In genomic region chr17:25361291-25361690, GRCm38 (mm10) we compare ENCODE assay signal across 24 mouse cellular contexts. TPM values are rescaled to one million over a fixed set of nuclear protein-coding genes. Genes with fewer than 3 reads are reported as not detected.
DNase-seq lines count a peak whose midpoint lies in the region; ATAC-seq lines count a peak whose summit lies in the region.
"Had no signal": no experiment of that assay in that cellular context is flagged by ENCODE, and none has a peak within 500 bp of the region (broad histone marks: within the 10 kb centered on the region; RNA-seq: fewer than 3 reads in every experiment).

No protein-coding gene starts in this region.

- H3K4me1 ChIP-seq in midbrain, embryonic 11.5 days (ENCODE audit: control insufficient read depth, insufficient read depth, low read length): no peaks in the 10 kb centered on the region
- no peaks in the 10 kb centered on the region for H3K4me1 ChIP-seq in midbrain, embryonic 15.5 days
- H3K4me1 ChIP-seq in liver, embryonic 11.5 days (replicated peaks; ENCODE audit: control insufficient read depth, insufficient read depth, low read length): no peaks in the 10 kb centered on the region

- H3K36me3 ChIP-seq in midbrain, embryonic 11.5 days (ENCODE audit: control insufficient read depth, insufficient read depth, low read length): no peaks in the 10 kb centered on the region
- H3K36me3 ChIP-seq in midbrain, embryonic 15.5 days (replicated peaks): no peaks in the 10 kb centered on the region
- no peaks in the 10 kb centered on the region for H3K36me3 ChIP-seq in liver, embryonic 11.5 days (ENCODE audit: control insufficient read depth, insufficient read depth, low read length)
- H3K36me3 ChIP-seq: G1E had no signal

- no peak overlapping the region for H3K27ac ChIP-seq in midbrain, embryonic 11.5 days (ENCODE audit: low read depth, low read length)
- H3K27ac ChIP-seq in midbrain, embryonic 15.5 days: no peak overlapping the region
- H3K27ac ChIP-seq in liver, embryonic 11.5 days (ENCODE audit: low read depth, low read length): no peak overlapping the region

- H3K9ac ChIP-seq in midbrain, embryonic 11.5 days (ENCODE audit: low read length): no peak overlapping the region
- H3K9ac ChIP-seq in midbrain, embryonic 15.5 days: no peak overlapping the region
- H3K9ac ChIP-seq in liver, embryonic 11.5 days (ENCODE audit: low read depth, low read length): no peak overlapping the region

- no peak for ATAC-seq in midbrain, embryonic 11.5 days (ENCODE audit: low FRiP score)
- ATAC-seq in midbrain, embryonic 15.5 days (replicated peaks): no peak
- ATAC-seq in liver, embryonic 11.5 days (replicated peaks; ENCODE audit: low FRiP score): no peak
- ATAC-seq: activated CD4-positive, CD25-positive, alpha-beta regulatory T cell, adult 4 months; CD4-positive, CD25-positive, alpha-beta regulatory T cell, adult 4 months; Patski had no signal

- H3K4me3 ChIP-seq in midbrain, embryonic 11.5 days (ENCODE audit: low read depth, low read length): no peak overlapping the region
- H3K4me3 ChIP-seq in midbrain, embryonic 15.5 days: no peak overlapping the region
- H3K4me3 ChIP-seq in liver, embryonic 11.5 days (ENCODE audit: low read depth, low read length): no peak overlapping the region

- no peaks in the 10 kb centered on the region for H3K9me3 ChIP-seq in midbrain, embryonic 11.5 days (ENCODE audit: control insufficient read depth, low read length)
- H3K9me3 ChIP-seq in midbrain, embryonic 15.5 days: no peaks in the 10 kb centered on the region
- H3K9me3 ChIP-seq in liver, embryonic 11.5 days (ENCODE audit: control insufficient read depth, low read length): no peaks in the 10 kb centered on the region
- H3K9me3 ChIP-seq: G1E had no signal

- no peak overlapping the region for H3K4me2 ChIP-seq in midbrain, embryonic 11.5 days
- H3K4me2 ChIP-seq in midbrain, embryonic 15.5 days: no peak overlapping the region
- H3K4me2 ChIP-seq in liver, embryonic 11.5 days: no peak overlapping the region

- H3K27me3 ChIP-seq in midbrain, embryonic 11.5 days (ENCODE audit: control insufficient read depth, insufficient read depth, low read length): no peaks in the 10 kb centered on the region
- H3K27me3 ChIP-seq in midbrain, embryonic 15.5 days (replicated peaks): no peaks in the 10 kb centered on the region; the same call in 1 of the 2 replicates
- H3K27me3 ChIP-seq in liver, embryonic 11.5 days (replicated peaks; ENCODE audit: control insufficient read depth, insufficient read depth, low read length): no peaks in the 10 kb centered on the region

- peak; percentile 52 to 57 for DNase-seq in cerebellum, postnatal 10 days
- DNase-seq in cerebellum, adult 11 months: no peak
- DNase-seq in cerebellum, postnatal 14 days: peak; percentile 33 to 50
- no peak for DNase-seq in cerebellum, adult 8-10 months
- peak; percentile 19 for DNase-seq in midbrain, embryonic 11.5 days (ENCODE audit: low spot score, missing footprints)
- DNase-seq in brain, adult 2 months (ENCODE audit: low read depth, low spot score): peak; percentile 9
- no peak for DNase-seq in liver, embryonic 11.5 days (ENCODE audit: low spot score)
- DNase-seq: adrenal gland, adult 2 months; adrenal gland, adult 8-10 months; adrenal gland, postnatal 10 days; adrenal gland, postnatal 14 days; adrenal gland, postnatal 25 days; adrenal gland, postnatal 36 days; B cell, adult 2 months; cerebellum, adult 11-12 months; cerebellum, adult 18-20 months; cerebellum, adult 2 months had no signal

- 66% methylated on average over 2 of the region's 2 CpGs for WGBS in midbrain, embryonic 11.5 days
- 78% methylated on average over 2 of the region's 2 CpGs for WGBS in midbrain, embryonic 15.5 days
- WGBS in liver, embryonic 11.5 days: 66% methylated on average over 2 of the region's 2 CpGs

RNA-seq across cellular contexts. Expression of gene Tpsb2, which starts 4.8 kb away (rescaled TPM):
- not detected in 2 replicates for polyA plus RNA-seq in midbrain, embryonic 11.5 days (2014; fragmentation: Nextera tagmentation; extraction: Ambion mirVana)
- polyA plus RNA-seq in midbrain, embryonic 15.5 days (2015; fragmentation: Nextera tagmentation; extraction: Ambion mirVana): 0.15 and 0.70 TPM in 2 replicates
- 0.22 and 0.25 TPM in 2 replicates for polyA plus RNA-seq in liver, embryonic 11.5 days (2014; fragmentation: Nextera tagmentation; extraction: Ambion mirVana)
- polyA plus RNA-seq: activated CD4-positive, CD25-positive, alpha-beta regulatory T cell, adult 4 months; C2C12; CD4-positive, CD25-positive, alpha-beta regulatory T cell, adult 4 months; cerebellum, adult 2 months; G1E; Patski had no signal

RNA-seq across cellular contexts. Expression of gene Tpsg1, which starts 7.8 kb away (rescaled TPM):
- polyA plus RNA-seq in midbrain, embryonic 11.5 days (2014; fragmentation: Nextera tagmentation; extraction: Ambion mirVana): not detected in 2 replicates
- 0.79 and 0.93 TPM in 2 replicates for polyA plus RNA-seq in midbrain, embryonic 15.5 days (2015; fragmentation: Nextera tagmentation; extraction: Ambion mirVana)
- polyA plus RNA-seq in liver, embryonic 11.5 days (2014; fragmentation: Nextera tagmentation; extraction: Ambion mirVana): 0.81 and 1.1 TPM in 2 replicates
- polyA plus RNA-seq: activated CD4-positive, CD25-positive, alpha-beta regulatory T cell, adult 4 months; C2C12; CD4-positive, CD25-positive, alpha-beta regulatory T cell, adult 4 months; cerebellum, adult 2 months; G1E; Patski had no signal

RNA-seq across cellular contexts. Expression of gene Tpsab1, which starts 15.9 kb away (rescaled TPM):
- not detected in 2 replicates for polyA plus RNA-seq in midbrain, embryonic 11.5 days (2014; fragmentation: Nextera tagmentation; extraction: Ambion mirVana)
- polyA plus RNA-seq in midbrain, embryonic 15.5 days (2015; fragmentation: Nextera tagmentation; extraction: Ambion mirVana): not detected in 2 replicates
- not detected in 2 replicates for polyA plus RNA-seq in liver, embryonic 11.5 days (2014; fragmentation: Nextera tagmentation; extraction: Ambion mirVana)
- polyA plus RNA-seq: activated CD4-positive, CD25-positive, alpha-beta regulatory T cell, adult 4 months; brain, embryonic 14.5 days; CD4-positive, CD25-positive, alpha-beta regulatory T cell, adult 4 months; cerebellum, adult 2 months; Patski had no signal

RNA-seq across cellular contexts. Expression of gene Prss29, which starts 42.8 kb away (rescaled TPM):
- not detected in 2 replicates for polyA plus RNA-seq in midbrain, embryonic 11.5 days (2014; fragmentation: Nextera tagmentation; extraction: Ambion mirVana)
- not detected in 2 replicates for polyA plus RNA-seq in midbrain, embryonic 15.5 days (2015; fragmentation: Nextera tagmentation; extraction: Ambion mirVana)
- not detected in 2 replicates for polyA plus RNA-seq in liver, embryonic 11.5 days (2014; fragmentation: Nextera tagmentation; extraction: Ambion mirVana)
- polyA plus RNA-seq: activated CD4-positive, CD25-positive, alpha-beta regulatory T cell, adult 4 months; adrenal gland, adult 2 months; brain, embryonic 14.5 days; C2C12; CD4-positive, CD25-positive, alpha-beta regulatory T cell, adult 4 months; cerebellum, adult 2 months; G1E; Patski had no signal

RNA-seq across cellular contexts. Expression of gene Prss28, which starts 52.8 kb away (rescaled TPM):
- not detected in 2 replicates for polyA plus RNA-seq in midbrain, embryonic 11.5 days (2014; fragmentation: Nextera tagmentation; extraction: Ambion mirVana)
- not detected in 2 replicates for polyA plus RNA-seq in midbrain, embryonic 15.5 days (2015; fragmentation: Nextera tagmentation; extraction: Ambion mirVana)
- polyA plus RNA-seq in liver, embryonic 11.5 days (2014; fragmentation: Nextera tagmentation; extraction: Ambion mirVana): not detected in 2 replicates
- polyA plus RNA-seq: activated CD4-positive, CD25-positive, alpha-beta regulatory T cell, adult 4 months; adrenal gland, adult 2 months; brain, embryonic 14.5 days; C2C12; CD4-positive, CD25-positive, alpha-beta regulatory T cell, adult 4 months; cerebellum, adult 2 months; G1E; Patski had no signal

Comparison
In these comparisons a context has a peak if more than half of its experiments do, and no peak if none do; other contexts are left out.
1. DNase-seq: peak in cerebellum, postnatal 10 days (2 of 2), cerebellum, postnatal 14 days (2 of 2), midbrain, embryonic 11.5 days (single experiment) and brain, adult 2 months (single experiment); none in cerebellum, adult 11 months (single experiment), cerebellum, adult 8-10 months (single experiment) and liver, embryonic 11.5 days (single experiment).